Mouse (Mus musculus) retina, embryonic 14.5 days (tissue): ENCODE results near the gene Parn.

Experiments
- DNase-seq: peaks from one replicate; pipeline ENCODE4 v3.0.0-alpha.2; 2015; ENCODE audit warnings: low spot score

Parn gene

GRCm38 (mm10) chr16:13667878-13668343 is at the start of gene Parn:
Parn (minus strand) TSS chr16:13668170.
- peak; percentile 95 for DNase-seq

- DNase-seq = no peak
These were observed 49.0 kb upstream of the Parn start for GRCm38 (mm10) chr16:13716821-13717553.

- DNase-seq = no peak
These were observed 46.9 kb upstream of the Parn start for GRCm38 (mm10) chr16:13714910-13715309.

- no peak for DNase-seq
These were observed 36.7 kb upstream of the Parn start for GRCm38 (mm10) chr16:13704676-13705075.

GRCm38 (mm10) chr16:13702184-13702583 is 34.2 kb upstream of the Parn start:
- no peak for DNase-seq

- peak; percentile 5 for DNase-seq
These were observed 31.0 kb upstream of the Parn start for GRCm38 (mm10) chr16:13698998-13699397.

- no peak for DNase-seq
These were observed 10.8 kb upstream of the Parn start for GRCm38 (mm10) chr16:13678601-13679319.

GRCm38 (mm10) chr16:13674511-13674910 is 6.5 kb upstream of the Parn start:
- DNase-seq = no peak

- no peak for DNase-seq
These were observed 5.1 kb upstream of the Parn start for GRCm38 (mm10) chr16:13673114-13673513.

GRCm38 (mm10) chr16:13672386-13672898 is 4.5 kb upstream of the Parn start:
- peak; percentile 66 for DNase-seq

GRCm38 (mm10) chr16:13671685-13672385 is 3.9 kb upstream of the Parn start, which contains the start of the genes Bfar and 3110001I22Rik:
Bfar (plus strand) TSS chr16:13671858.
3110001I22Rik (plus strand) TSS chr16:13671929.
- peak; percentile 97 for DNase-seq

- DNase-seq = peak; percentile 4
These were observed 2.9 kb upstream of the Parn start for GRCm38 (mm10) chr16:13670896-13671295.

GRCm38 (mm10) chr16:13669282-13669681 is 1.3 kb upstream of the Parn start:
- DNase-seq = no peak

- DNase-seq = no peak
These were observed 585 bp upstream of the Parn start for GRCm38 (mm10) chr16:13668402-13669108.

GRCm38 (mm10) chr16:13660736-13661135 is 7.2 kb downstream of the Parn start:
- DNase-seq = no peak

- DNase-seq = no peak
These were observed 9.1 kb downstream of the Parn start for GRCm38 (mm10) chr16:13658886-13659285.

GRCm38 (mm10) chr16:13645930-13646329 is 22.0 kb downstream of the Parn start:
- DNase-seq = no peak

GRCm38 (mm10) chr16:13644474-13644873 is 23.5 kb downstream of the Parn start:
- DNase-seq = no peak

- peak; percentile 23 for DNase-seq
These were observed 27.9 kb downstream of the Parn start for GRCm38 (mm10) chr16:13640064-13640463.

- no peak for DNase-seq
These were observed 28.5 kb downstream of the Parn start for GRCm38 (mm10) chr16:13639508-13639907.

GRCm38 (mm10) chr16:13638198-13638597 is 29.8 kb downstream of the Parn start:
- DNase-seq = peak; percentile 24

GRCm38 (mm10) chr16:13628345-13628744 is 39.6 kb downstream of the Parn start:
- DNase-seq = peak; percentile 66
